Mouse (Mus musculus) T-cell, adult 2 months (primary cell): Measurements from ENCODE around the gene Rasgrf2.

Source experiments
- DNase-seq: peaks from one replicate; pipeline ENCODE4 v3.0.0; 2022; ENCODE audit warnings: low spot score

The Rasgrf2 gene

DNA sequence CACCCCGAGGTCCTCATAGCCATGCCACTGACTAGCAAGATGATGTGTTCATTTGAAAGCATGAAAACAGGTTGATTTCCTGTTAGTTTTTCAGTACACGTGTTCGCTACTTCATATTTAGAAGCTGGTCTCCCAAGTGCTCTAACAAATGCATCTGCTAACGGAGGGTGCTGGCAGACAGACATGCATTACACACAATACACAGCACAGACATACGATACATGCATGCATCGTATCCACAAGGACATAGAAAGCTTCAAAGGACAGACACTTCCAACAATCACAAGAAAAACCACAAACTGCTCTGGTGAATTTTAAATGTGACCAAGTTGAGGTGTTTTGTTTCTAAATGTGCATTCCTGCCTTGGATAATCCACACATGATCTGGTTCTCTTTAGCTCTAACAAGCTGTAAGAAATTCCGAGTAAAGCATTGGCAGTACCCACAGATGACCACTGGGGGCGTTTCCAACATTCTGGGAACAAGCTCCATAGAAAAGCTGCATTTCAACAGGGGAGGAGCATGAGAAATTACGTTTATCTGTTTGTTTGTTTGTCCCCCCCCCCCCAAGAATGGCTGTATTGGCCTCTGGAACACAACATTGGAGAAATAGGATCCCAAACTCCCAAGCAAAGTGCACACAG lies 249.5 kb downstream of the Rasgrf2 start:
- DNase-seq = no peak

DNA sequence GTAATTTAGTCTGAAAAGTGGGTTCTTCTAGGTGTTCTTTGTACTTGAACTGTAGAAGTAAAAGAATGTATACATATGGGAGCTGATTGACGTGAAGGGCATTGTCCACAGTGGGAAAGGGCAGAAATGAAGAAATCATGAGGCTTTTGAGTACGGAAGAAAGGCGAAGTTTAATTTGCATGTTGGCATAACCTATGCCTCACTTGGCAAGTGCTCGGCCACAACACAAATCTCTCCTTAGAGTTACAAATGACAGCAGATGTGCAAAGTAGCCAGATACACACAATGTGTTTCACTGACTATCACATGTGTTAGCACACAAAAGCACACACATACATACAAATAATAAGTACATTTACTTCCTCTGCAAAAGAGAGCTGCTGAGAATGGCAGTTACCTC lies 251.2 kb downstream of the Rasgrf2 start:
- DNase-seq = no peak

DNA sequence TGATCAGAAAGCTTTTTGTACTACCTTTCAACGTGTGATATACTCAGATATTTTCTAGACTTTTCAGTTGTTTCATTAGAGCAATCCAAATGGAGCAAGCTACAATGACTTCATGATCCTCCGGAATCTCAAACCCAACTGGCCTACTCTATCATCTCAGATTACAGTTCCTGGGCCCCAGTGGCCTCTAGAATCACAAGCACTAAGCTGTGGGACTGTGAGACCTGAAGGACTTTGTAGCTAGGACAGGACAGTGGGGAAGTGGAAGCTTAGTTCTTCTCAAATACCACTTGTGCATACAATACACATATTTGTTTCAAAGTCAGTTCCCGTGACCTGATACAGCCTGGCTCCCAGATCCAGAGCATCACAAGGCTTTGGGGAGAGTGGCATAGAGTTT lies 253.5 kb downstream of the Rasgrf2 start:
- DNase-seq = no peak

DNA sequence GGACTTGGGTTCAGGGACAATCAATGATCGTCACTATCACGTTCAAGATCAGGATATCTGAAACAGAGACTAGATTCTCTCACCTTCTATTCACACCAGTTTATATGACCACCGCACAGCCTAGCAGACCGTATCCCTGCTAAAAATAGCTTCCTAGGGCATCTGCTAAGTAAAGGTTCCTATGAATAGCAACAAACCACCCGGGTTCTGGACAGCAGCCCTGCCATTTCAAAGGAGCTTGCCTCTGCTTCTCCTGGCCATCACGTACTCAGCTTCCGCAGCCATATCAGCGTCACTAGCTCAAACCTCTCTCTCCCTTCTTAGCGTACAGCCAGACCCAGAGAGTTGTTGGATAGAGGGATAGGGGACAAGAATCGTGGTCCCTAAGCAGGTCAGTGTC lies 254.1 kb downstream of the Rasgrf2 start:
- DNase-seq = no peak

DNA sequence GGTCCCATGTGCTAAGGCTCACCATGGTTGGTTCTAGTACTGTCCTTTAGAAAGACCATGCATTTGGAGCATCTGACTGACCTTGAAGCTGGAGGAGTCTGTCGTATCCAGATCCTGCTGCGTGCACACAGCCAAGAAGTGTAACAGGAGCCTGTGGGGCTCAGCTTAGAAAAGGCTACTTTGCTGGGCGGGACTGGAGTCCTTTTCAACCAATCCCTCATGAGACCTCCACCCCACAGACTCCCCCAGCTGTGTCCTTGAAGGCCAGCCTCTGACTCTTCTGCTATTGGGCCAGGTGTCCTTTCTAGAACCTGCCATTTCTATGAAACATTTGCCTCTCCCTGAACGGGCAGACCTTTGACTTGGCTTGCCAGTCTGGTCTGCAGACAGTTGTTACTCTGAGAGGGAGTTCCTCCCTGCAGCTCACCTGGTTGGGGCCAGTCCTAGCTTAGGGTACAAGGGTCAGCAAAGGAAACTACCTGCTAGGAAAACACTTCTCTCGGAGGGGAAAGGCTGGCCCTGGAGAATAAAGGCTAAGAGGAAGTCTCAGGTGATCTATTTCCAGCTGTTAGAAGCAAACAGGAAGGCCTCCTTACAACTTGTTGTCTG lies 254.6 kb downstream of the Rasgrf2 start, which contains the start of gene Ckmt2:
Gene Ckmt2 (minus strand): TSS at position 145 of the 609 bp plus-strand sequence.
- no peak for DNase-seq

DNA sequence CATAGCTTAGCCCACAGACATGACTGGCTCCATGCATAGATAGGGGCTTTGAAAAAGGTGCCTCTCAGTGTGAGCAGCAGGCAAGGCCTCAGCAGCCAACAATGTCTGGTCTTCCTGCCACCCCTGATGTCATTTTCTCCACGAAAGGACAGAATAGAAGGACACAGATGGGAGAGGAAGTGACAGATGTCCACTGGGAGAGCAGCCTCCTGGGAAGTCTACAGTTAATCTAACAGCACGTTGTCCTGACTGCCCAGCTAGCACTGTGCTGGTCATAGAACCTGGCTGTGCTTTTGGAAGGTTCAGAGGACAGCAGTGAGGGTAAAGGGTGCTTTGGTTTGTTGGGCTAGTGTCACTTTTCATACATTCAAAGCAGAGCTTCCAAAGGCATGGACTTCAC lies 255.9 kb downstream of the Rasgrf2 start:
- no peak for DNase-seq

DNA sequence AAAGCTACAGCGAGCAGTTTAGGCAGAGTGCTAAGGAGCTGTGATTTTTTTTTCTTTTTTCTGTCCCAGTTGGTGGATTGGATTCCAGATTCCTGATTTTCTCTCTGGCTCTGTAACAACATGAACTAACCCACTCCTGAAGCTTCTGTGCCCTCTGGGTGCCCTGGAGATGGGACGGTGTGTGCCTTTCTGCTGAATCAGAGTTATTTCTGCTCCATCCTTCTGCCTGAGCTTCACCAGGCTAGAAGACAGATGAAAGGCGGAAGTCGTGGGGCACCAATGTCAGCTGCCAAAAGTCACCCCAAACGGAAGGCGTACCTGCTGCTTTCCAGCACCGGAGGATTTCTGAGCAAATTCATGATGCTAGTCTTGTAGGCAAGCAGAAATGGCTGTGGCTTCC lies 256.9 kb downstream of the Rasgrf2 start:
- DNase-seq = no peak

DNA sequence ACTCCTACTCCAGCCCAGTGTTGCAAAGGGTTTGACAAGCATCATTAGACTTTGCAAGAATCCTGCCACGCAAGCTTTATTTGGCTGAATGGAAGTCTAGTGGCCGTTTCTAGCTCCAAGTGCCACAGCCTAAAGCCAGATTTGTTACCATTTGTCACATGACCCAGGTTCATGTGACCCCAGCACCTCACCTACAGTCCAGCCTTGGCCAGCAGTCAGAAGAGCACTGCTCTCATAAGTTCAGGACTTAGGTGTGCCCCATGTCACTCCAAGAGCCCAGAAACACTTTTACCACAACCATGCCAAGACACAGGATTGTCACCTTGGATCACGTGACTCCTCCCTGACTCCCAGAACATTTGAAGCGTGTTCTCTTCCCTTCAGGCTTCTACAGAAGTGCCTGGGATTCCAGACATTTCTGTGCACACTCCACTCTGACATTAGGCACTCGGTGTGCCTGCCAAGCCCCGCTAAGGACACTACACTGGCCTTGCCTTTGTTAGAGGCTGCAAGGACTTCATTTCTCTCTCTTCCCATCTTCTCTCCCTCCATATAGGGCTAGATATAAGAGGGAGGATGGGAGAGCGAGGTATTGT lies 257.6 kb downstream of the Rasgrf2 start:
- no peak for DNase-seq

DNA sequence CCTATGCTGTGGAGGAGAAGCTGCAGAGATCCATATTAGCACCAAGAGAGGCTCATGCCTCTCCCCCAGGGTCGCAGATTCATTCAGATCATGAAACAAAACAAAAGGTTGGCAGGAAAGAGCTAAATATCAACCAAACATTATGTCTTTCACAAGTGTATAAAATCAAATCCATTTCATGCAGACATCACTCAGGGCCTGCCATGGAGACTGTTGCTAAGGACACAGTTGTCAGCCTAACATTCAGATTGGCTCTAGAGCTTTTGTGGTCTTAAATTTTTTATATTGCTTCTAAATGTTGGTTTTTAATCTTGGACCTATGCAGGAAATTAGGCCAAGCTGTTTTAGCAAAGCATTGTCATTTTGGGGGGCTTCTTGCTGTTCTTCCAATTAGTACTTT lies 262.9 kb downstream of the Rasgrf2 start:
- no peak for DNase-seq

DNA sequence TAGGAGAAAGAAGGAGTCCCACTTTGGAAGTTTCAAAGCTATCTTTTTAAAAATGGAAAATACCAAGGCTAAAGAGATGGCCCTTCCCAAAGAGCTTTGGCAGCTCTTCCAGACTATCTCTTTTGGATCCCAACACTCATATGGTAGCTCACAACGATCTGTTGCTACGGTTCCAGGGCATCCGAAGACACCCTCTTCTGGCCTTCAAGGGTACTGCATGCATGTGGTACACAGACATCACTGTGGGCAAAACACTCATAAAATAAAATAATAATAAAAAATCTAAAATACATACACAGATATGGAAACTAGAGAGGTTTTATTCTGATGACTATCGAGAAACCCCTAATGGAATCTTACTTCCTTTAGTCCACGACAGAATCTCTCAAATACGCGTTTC lies 272.6 kb downstream of the Rasgrf2 start:
- DNase-seq = peak; percentile 47

DNA sequence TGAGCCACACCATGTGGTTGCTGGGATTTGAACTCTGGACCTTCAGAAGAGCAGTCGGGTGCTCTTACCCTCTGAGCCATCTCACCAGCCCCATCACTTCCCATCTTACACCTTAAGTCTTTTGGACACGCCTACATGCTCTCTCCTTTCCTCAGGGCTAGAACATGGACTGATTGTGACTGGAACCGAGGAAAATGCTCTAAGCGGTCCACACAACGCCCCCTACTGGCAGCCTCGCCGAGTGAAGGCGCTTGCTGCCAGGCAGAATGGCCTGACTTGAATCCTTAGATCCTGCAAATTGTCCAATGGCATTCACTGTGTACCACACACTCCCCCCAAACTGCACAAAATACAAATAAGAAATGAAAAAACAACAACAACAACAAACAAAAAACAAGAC lies 274.0 kb downstream of the Rasgrf2 start:
- peak; percentile 4 for DNase-seq

DNA sequence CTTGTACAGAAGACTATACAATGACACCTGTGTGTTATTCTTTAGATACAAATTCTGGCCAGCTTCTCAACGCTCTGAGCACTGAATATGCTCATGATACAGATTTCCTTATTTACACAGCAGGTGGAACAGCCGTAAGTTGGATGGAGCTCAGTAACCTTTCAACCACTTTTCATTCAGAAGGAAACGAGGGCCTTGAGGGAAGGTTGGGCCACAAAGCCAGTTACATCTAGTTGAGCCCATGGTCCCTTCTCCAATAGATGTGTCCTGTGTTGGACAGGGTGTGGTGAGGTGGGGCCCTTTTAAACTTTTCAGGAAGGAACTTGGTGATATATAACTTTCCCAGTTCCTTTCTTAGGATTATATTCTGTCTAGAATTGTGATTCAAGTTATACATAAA lies 277.0 kb downstream of the Rasgrf2 start:
- DNase-seq = no peak
